Mouse (Mus musculus) adipocyte (in vitro differentiated cells): ENCODE results near the gene Fbxl13.

Experiments used
- DNase-seq: peaks from one replicate; pipeline ENCODE4 v3.0.0-alpha.2; 2016; ENCODE audit warnings: low spot score

The Fbxl13 gene

DNA sequence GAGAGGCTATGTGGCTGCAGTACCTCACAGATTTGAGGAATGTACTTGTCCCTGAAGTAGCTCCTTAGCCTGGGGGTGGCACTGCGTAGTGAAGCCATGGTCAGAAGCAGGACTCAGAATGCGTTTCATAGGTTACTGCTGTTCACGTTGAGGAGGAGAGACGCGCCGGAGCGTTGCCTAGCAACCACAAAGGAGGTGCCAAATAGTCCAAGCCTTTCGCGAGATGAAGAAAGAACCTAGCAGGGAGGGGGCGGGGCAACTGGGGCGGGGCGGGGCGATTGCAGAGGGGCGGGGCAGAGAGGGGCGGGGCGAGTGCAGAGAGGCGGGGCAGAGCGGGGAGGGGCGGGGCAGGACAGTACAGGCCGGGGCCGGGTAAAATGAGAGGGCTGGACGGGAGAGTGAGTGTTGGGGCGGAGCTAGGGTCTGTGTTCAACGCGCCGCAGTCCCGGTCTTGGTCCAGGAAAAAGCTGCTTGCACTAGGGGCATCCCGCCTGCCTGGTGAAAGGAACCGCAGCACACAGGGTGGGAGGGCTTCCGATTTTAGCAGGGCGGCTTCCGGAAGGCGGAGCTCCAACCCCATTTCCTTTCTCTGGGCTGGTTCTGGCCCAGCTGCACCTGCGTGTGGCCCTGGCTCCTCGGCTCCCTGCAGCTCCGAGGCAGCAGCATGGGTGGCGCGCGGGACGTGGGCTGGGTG lies at the start of gene Fbxl13, which contains the start of gene Armc10:
TSS of gene Fbxl13 (minus strand) at position 196 of the 694 bp plus-strand sequence.
TSS of gene Armc10 (plus strand) at position 375 of the 694 bp plus-strand sequence.
- peak; percentile 90 for DNase-seq

DNA sequence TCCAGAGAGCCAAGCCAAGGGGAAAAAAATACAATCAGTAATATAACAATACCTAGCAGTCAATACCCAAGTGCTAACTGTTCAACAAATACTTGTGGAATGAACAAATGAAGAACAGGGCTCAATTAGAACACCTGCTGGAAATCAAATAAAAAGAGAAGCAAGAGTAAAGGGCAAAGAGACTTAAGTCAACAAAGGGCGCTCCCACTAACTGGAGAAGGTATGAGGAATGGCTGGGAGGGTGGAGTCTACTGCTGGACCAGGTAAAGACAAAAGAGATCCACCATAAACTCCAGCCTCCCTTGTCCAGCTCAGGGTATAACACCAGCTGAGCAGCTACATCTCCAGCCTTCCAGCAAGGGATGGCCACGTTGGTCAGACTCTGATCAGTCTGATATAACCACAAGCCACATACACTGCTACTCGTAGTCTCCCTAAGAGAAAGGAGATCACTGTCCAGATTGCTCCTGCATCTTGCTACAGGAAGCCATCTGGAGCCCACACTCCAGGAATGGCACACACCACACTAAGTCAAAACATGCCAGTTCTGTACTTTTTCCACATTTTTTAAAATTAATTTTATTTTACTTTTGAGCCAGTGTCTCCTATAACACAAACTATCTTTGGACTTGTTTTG lies 49.5 kb upstream of the Fbxl13 start:
- DNase-seq, result no peak

DNA sequence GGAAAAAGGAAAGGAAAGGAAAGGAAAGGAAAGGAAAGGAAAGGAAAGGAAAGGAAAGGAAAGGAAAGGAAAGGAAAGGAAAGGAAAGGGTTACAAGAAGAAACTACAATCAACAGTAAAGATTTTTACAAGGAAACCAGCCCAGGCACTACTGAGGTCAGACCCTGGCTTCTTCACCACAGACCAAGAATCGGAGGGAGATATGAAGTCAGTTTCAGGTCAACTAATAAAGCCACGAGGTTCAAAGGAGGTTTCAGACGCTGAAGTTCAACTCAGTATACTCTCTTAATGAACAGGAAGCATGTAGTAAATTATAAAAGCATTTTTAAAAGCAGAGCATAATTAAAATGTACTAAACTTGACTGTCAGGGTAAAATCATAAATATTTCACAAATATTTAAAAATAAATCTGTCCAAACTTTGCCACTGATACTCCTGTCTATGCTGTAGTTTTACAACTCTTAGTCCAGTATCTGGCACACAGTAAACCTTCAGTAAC lies 48.0 kb upstream of the Fbxl13 start:
- no peak for DNase-seq

DNA sequence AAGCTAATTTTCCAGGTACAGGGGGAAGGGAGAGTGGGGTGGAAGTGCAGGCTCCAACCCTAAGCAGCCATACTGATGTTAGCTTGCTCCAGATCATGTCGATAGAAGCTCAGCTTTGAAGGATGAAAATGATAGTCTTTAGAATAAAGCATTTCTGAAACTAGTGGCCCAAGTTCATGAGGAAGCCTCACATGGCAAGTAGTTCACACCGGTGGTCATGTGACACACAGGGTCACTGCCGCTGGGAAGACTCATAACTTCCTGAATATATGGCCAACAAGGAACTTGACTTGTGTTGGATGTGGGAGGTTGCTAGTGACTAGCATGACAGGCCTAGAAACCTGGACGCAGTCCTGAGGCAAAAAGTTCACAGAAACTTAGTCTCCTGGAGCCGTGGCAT lies 46.8 kb upstream of the Fbxl13 start:
- no peak for DNase-seq

DNA sequence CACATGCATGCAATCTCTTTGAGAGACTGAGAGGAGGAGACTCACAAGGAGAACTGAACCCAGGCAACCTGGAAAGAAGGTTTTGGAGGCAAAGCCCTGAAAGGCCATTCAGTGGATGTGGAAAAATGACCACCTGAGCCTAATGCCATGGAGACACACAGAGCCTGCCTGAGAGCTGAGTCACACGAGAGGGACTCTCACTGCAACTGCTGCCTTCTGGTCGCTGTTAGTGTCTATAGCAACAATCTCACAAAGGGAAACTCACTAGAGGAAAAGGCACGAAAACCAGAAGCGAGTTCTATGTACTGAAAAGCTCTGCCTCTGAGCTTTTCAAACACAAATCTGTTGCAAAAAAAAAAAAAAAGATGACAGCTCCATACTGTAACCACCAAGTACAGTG lies 41.6 kb upstream of the Fbxl13 start:
- DNase-seq, result peak; percentile 39

DNA sequence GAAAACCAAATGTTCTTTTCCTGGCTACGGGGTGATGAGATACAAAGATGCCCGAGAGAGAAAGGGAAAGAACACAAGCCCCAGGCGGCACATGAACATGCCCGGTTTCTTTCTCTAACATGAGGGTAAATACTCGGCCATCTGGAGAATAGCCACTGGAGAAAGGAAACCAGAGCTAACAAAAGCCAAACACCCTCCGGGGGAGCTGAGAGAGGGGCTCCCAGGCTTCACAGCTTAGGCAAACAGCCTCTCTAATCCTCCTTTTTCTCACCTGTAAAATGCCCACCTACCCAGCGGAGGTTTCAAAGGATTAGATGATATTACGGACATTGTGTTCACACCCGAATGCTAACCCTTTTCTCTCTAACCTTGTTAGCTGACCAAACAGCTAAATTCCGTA lies 39.6 kb upstream of the Fbxl13 start:
- DNase-seq, result no peak

DNA sequence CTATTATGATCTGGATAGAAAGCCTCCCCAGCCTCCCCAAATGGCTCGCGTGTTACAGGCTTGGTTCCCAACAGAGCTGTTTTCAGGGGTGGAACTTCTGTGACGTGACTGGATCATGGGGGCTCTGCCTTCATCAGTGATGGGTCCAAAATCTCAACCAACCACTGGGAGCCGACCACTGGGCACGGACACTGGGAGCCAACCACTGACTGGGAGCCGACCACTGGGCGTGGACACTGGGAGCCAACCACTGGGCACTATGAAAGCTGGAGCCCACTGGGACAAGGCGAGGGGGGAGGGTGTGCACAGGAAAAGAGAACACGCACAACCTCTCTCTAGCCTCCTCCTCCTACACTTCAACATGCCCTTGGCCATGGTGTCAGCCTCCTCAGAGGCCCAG lies 38.4 kb upstream of the Fbxl13 start:
- no peak for DNase-seq

DNA sequence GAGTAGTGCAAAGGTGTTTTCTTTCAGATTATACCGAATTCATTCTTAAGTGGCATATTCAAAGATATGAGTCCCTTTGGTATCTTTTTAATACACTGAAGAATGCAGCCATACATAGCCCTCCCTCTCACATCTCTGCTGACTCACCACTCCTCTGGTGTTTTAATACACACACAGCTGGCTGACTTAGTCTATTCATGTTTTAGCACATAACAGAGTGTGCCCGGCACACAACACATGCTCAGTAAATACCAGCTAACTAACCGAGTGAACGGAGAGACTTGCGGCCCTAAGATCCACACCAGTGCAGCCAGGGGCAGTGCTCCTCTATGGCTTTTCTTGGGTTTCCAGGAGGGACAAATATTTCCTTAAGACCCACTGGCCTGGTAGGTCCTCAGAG lies 35.5 kb upstream of the Fbxl13 start:
- DNase-seq, result no peak

DNA sequence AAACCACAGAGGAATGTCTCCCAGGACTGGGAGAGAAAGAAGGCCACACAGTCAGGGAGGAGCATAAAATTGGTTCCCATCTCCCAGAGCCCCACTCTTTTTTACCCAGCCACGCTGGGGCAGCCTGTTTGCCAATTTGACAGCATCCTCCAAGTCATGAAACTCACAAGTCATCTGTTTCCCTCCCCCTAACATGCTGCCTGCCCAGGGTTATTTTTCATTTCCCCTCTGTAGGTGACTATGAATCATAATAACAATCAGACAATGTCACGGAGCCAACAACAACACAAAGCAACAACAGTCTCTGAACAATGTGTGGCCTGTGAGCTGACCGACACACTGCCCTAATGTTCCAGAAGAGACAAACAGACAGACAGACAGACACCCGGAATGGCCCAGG lies 34.6 kb upstream of the Fbxl13 start:
- DNase-seq, result peak; percentile 30

DNA sequence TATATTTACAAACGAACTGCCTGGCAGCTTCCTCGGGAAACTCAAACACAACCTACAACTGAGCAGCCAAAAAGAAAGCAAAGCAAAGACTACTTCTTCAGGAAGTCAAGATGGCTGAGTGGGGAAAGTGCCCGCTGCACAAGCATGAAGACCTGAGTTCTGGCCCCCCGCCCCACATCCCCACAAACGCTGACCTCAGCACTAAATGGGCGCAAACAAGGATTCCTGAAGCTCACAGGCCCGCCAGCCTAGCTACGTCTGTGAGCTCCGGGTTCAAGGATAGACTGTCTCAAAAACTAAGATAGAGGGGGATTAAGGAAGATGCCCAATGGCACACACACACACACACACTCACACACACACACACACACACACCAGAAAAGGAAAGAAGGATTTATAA lies 32.9 kb upstream of the Fbxl13 start:
- DNase-seq, result no peak

DNA sequence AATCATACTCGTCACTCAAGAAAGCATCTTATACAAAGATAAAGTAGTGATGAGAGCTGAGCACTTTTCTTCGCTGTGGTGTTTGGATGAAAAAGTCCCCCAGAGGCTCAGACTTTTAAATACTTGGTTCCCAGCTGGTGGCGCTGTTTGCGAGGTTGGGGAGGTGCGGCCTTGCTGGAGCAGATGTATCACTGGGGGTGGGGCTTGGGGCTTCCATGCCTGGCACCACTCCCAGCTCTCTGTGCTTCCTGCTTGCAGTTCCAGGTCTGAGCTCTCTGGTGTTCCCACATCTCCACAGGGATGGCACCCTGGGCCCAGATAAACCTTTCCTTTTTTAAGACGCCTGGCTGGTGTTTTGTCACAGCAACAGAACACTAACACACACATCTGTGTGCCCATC lies 32.5 kb upstream of the Fbxl13 start:
- peak; percentile 30 for DNase-seq

DNA sequence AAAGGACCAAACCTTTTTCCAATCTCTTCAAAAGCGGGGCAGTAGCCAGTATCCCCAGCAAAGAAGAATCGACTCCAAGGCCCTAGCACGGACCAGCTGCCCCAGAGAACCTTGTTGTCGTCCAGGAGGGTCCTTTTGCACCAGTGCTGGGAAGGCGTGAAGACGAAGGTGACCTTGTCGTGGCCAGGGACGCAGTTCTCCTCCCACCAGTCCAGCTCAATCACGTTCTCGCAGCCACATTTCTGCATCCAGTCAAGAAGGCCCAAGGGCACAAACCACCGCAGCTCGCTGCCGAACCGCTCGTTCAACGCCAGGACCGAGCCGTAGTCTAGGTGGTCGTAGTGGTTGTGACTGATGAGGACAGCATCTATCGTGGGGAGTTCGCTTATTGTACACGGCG lies 30.1 kb upstream of the Fbxl13 start:
- no peak for DNase-seq

DNA sequence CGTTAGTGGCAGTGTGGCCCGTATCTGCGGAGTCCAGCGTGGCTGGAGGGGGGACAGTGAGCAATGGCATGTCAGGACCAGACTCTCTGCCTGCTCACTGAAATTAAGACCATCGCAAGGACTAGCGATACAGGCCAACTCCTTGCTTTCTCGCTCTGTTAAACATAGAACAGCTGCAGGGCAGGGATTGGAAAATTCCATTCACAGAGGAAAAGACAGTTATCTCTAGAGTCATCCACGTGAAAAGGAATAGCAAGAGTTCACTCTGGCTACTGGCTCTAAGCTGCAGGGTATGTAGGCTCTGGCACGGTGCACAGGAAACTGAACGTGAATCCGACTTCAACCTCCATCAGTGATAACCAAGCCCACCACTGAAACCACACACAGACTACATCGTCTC lies 29.6 kb upstream of the Fbxl13 start:
- DNase-seq, result no peak

DNA sequence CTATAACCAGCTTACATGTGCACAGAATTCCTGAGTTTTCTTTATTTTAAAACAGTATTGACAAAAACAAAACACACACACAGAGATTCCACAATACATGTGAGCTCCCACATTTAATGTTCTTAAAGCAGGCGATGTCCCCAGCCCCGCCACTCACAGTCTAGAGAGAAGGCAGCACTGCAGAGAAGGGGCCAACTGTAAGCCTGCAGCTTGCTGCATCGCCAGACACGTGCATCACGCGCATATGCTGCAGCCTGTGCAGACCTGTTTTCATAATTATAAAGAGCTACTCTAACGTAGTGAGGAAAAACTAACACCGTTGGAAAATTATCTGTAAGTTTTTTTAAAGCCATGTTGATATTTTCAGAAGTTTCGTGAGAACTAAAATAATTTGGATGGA lies 28.3 kb upstream of the Fbxl13 start:
- DNase-seq, result no peak

DNA sequence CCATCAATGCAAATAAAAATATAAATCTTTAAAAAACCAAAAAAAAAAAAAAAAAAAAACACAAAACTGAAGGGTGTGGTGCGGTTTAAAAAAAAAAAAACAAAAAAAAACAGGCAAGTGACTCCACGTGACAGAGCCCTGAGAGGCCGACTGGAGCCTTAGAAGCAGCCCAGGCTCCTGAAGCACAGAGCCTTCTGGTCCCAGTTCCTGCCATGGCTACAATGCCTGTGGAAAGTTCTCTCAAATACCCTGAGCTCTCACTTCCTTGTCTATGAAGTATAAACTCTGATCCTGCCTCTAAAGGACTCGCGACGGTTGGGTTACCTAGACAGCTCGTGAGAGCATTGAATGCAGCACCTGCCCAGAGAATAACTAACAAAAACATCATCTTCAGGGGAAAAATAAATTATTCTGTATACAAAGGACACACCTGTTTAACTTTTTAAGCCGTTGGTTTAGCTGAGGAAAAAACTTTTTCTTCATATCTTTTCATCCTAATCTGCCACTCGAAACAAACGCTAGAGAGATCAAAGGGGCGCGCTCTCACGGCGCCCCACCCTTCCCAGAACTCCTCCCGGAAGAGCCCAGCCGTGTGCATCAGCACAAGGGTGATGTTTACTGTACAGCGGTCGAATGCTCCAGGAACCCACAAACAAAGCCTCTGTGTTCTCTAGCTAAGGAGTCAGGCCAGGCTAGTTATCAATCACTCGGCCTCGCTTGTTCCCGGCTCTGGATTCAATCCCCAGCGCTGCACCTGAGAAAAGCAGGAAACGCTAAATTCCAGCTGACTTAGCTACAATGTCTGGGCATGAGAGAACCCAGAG lies 27.6 kb upstream of the Fbxl13 start:
- no peak for DNase-seq

DNA sequence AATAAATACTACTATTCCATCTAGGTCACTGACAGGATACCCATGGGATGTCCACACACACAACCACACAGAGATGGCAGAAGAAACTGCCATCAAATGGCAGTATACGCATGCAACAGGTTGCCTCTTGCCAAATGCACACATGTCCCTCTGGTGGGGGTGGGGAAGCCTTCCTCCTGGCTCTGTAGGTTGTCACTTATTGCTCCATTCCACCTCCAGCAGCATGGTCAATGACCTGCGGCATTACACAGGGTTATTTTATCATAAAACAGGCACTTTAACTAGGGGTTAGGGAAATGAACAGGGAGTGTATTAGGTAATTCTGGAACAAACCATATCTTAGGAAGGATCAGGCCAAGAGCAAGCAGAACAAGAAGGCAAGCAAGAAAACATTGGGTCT lies 23.9 kb upstream of the Fbxl13 start:
- peak; percentile 39 for DNase-seq

DNA sequence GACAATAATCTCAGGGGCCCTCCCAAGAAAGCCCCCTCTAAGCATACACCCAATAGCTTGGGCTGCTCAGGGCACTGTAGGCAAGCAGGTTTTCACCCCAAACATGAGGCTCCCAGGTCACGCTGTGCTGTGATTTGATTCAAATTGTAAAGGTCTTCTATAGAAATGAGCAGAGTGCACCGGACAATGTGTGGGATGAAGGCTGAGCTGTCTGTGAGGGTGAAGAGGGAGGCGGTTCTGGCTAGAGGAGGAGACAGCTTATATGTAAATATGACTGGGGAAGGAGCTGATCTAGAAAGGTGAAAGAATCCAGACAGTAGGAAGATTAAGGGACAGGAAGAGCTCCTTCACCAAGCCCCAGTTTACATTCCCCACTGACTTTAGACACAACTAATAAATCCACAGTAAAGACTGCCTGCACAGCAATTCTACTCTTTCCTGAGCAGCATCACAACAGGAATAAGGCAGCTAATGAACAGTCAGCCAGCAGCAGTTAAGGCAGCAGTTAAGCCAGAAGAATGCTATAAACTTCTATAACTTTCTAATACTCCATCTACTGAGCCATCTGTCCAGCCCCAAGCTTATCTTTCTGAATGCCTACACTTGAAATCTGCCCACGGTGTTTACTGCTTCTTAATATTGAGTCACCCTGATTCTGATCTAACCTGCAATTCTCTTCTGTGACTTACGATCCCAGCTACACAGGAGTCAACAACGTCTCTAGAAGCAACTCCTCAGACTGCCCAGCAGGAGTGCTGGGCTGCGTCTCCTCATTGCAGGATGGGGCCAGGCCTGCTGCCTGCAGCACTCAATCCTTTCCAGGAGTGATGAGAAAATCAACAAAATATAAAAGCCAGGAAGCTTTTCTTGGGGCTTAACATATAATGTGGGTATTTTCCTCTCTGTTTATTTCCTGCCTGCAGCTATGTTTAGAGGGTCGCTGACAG lies 22.0 kb upstream of the Fbxl13 start:
- no peak for DNase-seq

DNA sequence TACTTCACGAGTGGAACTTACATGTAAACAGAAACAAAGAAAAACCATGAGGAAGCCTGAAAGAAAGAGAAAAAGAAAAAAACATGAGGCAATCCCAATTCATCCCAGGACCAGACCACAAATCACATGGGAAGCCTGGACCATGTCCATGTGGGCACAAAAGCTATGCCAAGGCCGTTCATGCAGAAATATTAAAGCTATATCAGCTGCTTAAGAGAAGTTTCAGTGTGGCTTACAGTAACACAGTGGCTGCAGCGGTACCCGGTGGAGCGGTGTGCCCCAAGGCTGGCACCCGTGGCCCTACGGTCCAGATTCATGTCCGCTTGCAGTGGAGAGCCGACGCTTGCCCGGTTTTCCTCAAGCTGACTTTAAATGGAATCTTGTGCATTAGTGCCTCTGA lies 17.6 kb upstream of the Fbxl13 start:
- peak; percentile 88 for DNase-seq

DNA sequence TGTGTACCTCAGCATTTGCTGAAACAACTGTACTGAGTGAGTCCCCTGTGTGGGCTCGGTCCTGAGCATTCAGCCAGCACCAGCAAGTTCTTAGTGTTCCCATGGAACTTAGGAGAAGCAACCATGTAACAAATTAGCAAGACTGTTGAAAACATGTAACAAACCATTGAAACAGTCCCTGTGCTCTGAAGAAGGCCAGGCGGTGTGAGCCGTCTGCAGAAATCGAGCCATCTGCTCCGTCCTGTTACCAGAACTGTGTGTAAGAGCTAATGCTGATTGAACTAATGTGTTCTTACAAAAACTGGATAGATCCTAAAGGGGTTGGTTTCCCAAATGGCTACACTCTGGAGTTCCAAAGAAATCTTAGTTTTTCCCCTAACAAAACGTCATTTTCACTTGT lies 15.4 kb upstream of the Fbxl13 start:
- DNase-seq, result no peak

DNA sequence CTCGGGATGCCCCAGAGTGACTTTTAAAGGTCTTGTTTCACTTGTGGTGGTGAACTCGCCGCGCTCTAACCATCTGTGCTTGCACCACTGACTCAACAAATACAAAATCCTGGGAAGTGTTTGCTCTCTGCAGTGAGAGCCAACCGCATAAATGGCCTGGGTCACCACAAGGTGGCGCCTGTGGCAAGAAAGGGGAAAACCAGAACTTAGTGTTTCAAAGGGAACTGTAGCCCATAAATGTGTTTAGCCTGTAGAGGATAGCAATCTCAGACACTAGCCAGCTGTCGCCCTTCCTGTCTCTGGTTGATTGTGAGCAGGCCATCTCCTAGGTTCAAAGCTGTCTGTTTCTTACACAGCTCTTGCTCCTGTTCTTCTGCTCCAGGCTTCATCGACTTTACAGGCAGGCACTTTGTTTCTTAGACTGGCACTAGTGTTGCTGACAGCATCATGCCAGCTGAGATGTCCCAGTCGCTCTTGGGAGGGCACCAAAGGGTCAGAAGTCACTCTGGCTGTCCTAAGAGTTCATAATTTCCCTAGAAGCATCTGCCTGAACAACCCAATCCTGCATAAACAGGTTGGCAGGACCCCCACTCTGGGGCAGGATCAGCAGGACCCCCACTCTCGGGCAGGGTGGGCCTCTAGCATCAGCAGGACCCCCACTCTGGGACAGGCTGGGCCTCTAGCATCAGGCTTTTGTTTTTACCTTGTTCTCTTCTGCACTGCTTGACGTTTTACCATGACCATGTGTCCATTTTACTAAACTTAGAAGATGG lies 13.4 kb upstream of the Fbxl13 start:
- peak; percentile 89 for DNase-seq

DNA sequence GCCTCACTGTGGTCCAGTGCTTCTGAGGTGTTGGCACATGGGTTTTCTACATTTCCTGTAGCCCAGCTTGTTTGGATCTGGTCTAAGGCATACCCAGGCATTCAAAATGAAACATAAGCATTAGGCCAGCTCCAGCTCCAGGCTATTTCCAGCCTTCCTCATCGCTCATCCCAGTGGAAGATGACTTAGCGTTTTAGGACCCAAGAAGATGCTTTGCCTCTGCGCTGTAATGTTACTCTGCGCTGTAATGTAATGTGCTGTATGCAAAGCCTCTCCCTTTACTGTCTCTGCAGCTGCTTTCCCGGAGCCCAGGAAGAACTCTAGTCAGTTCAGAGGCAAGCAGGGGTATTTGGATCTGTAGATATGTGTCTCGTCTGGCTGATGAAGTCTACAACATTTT lies 12.6 kb upstream of the Fbxl13 start:
- DNase-seq, result no peak
